Mouse (Mus musculus): ENCODE data around the gene Ankzf1.
"Not testable (repeated sequence)": the region's sequence is repeated elsewhere in the genome, so short reads cannot be mapped to it uniquely, and the experiment has no call there.

Ankzf1 gene

DNA sequence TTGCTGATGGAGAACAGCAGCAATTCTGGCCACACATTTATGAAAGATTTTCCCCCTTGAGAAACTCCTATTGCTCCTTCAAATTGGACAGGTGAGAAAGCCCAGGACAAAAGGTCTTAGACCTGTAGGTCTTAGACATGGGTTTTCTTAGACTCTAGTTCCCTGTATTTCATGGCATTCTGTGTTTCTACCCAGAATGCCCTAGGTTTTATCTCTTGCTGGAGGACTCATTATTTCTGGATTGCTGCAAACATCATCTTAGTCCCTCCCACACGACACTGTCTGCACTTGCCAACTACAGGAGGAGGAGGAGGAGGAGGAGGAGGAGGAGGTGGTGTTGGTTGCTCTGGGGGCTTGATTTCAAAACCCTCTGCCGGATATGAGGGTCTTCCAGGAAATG is 34.2 kb downstream of the Ankzf1 start:
- DNase-seq (ENCODE audit: low spot score): no peak

GRCm38 (mm10) chr1:75227653-75228052 is 35.7 kb downstream of the Ankzf1 start:
- no peak for DNase-seq (ENCODE audit: low spot score)

GRCm38 (mm10) chr1:75229158-75229557 is 37.2 kb downstream of the Ankzf1 start:
- no peak for DNase-seq (ENCODE audit: low spot score)

- DNase-seq (ENCODE audit: low spot score): peak; percentile 51
Observed at GRCm38 (mm10) chr1:75230335-75230994, 38.5 kb downstream of the Ankzf1 start.

DNA sequence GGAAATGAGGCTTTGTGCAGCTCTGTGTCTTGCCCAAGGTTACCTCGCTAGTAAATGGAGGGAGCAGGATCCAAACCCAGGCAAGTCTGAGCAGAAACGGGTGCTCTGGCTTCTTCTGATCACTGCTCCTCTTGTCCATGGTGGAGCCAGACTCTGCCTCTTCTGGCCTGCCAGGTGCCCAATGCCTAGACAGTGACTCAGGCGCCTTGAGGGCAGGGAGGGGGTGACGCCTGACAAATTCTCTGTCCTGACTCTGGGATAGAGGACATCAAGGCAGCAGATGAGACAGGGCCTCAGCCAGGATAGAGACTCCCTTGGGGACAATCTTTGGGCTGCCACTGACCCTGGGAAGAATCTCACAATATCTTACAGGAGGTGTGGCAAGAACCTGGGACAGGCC is 39.3 kb downstream of the Ankzf1 start:
- DNase-seq (ENCODE audit: low spot score): no peak

GRCm38 (mm10) chr1:75231664-75232152 is 39.8 kb downstream of the Ankzf1 start, which contains the start of gene A630095N17Rik:
A630095N17Rik (minus strand) TSS chr1:75232102.
- no peak for DNase-seq (ENCODE audit: low spot score)

- DNase-seq (ENCODE audit: low spot score): not testable (repeated sequence)
Observed at GRCm38 (mm10) chr1:75232489-75232888, 40.5 kb downstream of the Ankzf1 start.

GRCm38 (mm10) chr1:75234606-75235005 is 42.7 kb downstream of the Ankzf1 start:
- no peak for DNase-seq (ENCODE audit: low spot score)

GRCm38 (mm10) chr1:75236117-75237050 is 44.4 kb downstream of the Ankzf1 start, which contains the start of gene Dnajb2:
Dnajb2 (plus strand) TSS chr1:75236406.
- peak; percentile 90 for DNase-seq (ENCODE audit: low spot score)

DNA sequence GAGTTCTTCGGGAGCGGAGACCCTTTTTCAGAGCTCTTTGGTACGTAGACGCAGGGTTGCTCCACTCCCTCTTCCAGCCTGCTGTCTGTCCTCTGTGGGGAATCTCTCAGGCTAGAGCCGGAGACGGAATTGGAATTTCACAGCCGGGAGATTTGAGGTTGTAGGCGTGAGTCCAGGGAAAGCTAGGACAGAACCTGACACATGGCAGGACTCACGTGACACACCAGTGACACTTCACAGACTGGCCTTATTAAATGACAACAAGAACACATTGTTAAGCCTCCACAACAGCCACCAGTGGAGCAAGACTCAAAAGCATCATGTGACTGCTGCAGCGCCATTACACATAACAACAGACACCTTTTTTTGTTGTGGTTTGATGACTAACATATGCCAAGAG is 47.6 kb downstream of the Ankzf1 start:
- no peak for DNase-seq (ENCODE audit: low spot score)

GRCm38 (mm10) chr1:75243411-75243810 is 51.5 kb downstream of the Ankzf1 start:
- no peak for DNase-seq (ENCODE audit: low spot score)

DNA sequence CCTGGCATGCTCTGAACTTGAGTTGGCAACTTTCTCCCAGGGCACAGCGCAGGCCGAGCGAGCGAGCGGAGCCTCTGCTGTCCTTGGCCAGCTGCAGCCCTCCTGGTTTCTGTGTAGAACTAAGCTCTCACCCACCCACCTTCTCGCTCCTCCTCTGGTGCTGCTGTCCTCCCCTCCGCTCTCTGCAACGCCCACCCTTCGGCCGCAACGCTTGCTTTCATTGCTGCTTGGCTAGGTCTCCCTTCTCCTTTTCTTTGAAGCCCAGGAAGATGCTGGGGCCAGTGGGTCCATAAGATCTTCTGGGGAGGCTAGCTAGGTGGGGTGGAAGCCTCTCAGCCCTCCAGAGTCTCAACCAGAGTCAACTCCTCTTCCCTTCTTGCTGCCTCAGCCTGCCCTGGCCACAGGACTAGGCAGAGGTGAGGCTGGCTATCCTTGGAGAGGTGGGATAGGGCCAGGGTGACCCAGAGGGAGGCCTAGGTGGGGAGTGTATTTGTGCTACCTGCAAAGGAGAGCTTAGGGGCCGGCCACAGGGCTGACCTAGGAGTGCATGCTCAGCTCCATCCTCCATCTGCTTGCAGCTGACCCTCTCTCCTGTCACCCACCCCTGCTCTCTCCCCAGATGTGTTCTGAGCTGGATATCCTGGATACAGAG is 52.4 kb downstream of the Ankzf1 start:
- no peak for DNase-seq (ENCODE audit: low spot score)

DNA sequence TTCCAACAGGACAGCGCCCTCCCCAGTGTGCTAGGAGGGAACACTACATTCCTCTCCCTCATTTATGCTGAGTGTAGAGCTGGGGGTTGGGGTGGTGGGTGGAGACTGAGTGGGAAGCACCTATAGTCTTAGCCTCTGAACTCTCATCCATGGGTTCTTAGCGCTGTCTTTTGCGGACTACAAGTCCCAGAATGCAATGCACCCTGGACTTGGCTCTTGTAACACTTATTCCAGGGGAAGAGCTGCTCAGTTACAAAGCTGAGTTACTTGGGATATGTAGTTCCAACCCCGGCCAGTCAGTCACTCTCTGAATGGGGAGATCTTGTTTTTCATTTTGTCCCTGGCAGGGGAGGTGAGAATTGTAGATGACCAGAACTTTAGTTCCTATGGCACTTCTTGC is 52.9 kb downstream of the Ankzf1 start:
- DNase-seq (ENCODE audit: low spot score): no peak

GRCm38 (mm10) chr1:75247071-75247930 is 55.4 kb downstream of the Ankzf1 start:
- no peak for DNase-seq (ENCODE audit: low spot score)

- peak; percentile 71 for DNase-seq (ENCODE audit: low spot score)
Observed at GRCm38 (mm10) chr1:75248041-75248772, 56.3 kb downstream of the Ankzf1 start.

Measured in urinary bladder, postnatal 14 days (tissue).